Mouse (Mus musculus) forebrain, embryonic 15.5 days (tissue): ENCODE measurements at regions not wholly inside any gene's neighbourhood (a gene's known extent, or its start where the extent isn't known, plus 50 kb on each side); places are given as distances from the start of the nearest gene placed in this dataset.

Experiments used
- ATAC-seq: fragments of 200-750 bp; cut with Nextera tagmentation; replicated peaks from 2 replicates; pipeline ENCODE4 v1.8.0; 2017; ENCODE audit warnings: mild to moderate bottlenecking, moderate TSS enrichment, moderate library complexity
- H3K27ac ChIP-seq: fragments of 300-500 bp; sonication (generic); replicated peaks from 2 replicates; pipeline ENCODE4 v1.5.1; 2015; ENCODE audit warnings: mild to moderate bottlenecking, inconsistent platforms
- H3K27me3 ChIP-seq: fragments of 300-500 bp; sonication (generic); 2 replicates; pipeline ENCODE4 v1.6.1; 2015; ENCODE audit warnings: inconsistent platforms
- H3K36me3 ChIP-seq: fragments of 300-500 bp; sonication (generic); 2 replicates; pipeline ENCODE4 v1.6.1; 2015; ENCODE audit warnings: mild to moderate bottlenecking, inconsistent platforms
- H3K4me1 ChIP-seq: fragments of 300-500 bp; sonication (generic); 2 replicates; pipeline ENCODE4 v1.6.1; 2015; ENCODE audit warnings: inconsistent platforms
- H3K4me2 ChIP-seq: fragments of 300-500 bp; sonication (generic); replicated peaks from 2 replicates; pipeline ENCODE4 v1.6.1; 2015; ENCODE audit warnings: mild to moderate bottlenecking, inconsistent platforms
- H3K4me3 ChIP-seq: fragments of 300-500 bp; sonication (generic); 2 replicates; pipeline ENCODE4 v1.5.1; 2015; ENCODE audit warnings: mild to moderate bottlenecking, inconsistent platforms
- H3K9ac ChIP-seq: fragments of 300-500 bp; sonication (generic); replicated peaks from 2 replicates; pipeline ENCODE4 v1.6.1; 2015; ENCODE audit warnings: mild to moderate bottlenecking, inconsistent platforms
- H3K9me3 ChIP-seq: fragments of 300-500 bp; sonication (generic); 2 replicates; pipeline ENCODE4 v1.6.1; 2016; ENCODE audit warnings: inconsistent platforms
- WGBS: fragments of 180-500 bp; shearing (Covaris S2); methylation state at CpG from one replicate; pipeline ENCODE4 v1.1.7; 2015; ENCODE audit warnings: mixed read lengths; 5-methylcytosine and 5-hydroxymethylcytosine counted together

GRCm38 (mm10) chr4:34475792-34476448 is 74.8 kb upstream of the Akirin2 start:
- Histone ChIP-seq H3K36me3 (no peaks in the 10 kb centered on the region), H3K4me2 (no peak overlapping the region), H3K27me3 (no peaks in the 10 kb centered on the region), H3K4me1 (no peaks in the 10 kb centered on the region), H3K4me3 (no peak overlapping the region), H3K27ac (no peak overlapping the region), H3K9ac (no peak overlapping the region), H3K9me3 (no peaks in the 10 kb centered on the region)
- WGBS, result 94% methylated on average over 5 of the region's 5 CpGs
- ATAC-seq, result no peak

DNA sequence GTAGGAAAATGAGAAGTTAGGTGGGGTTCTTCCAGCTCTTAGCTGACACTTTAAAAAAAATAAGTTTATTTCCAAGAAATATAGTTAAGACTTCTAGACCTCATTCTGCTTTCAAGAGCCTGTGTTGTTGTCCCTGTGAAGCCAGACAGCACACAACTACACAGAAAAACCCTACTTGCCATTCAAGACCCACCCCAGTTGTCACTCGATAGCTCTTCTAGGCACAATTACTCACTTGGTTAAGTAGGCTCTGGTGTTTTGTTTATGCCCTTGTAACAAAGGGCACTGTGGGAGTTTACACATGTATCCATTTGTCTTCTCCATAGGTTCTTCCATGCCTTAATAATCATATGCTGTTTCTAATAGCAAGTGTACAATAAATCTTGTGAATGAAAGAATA is 66.5 kb upstream of the Akirin2 start:
- H3K27me3 ChIP-seq, result no peaks in the 10 kb centered on the region
- no peak overlapping the region for H3K27ac ChIP-seq
- H3K4me3 ChIP-seq, result no peak overlapping the region
- H3K4me2 ChIP-seq, result no peak overlapping the region
- H3K4me1 ChIP-seq, result no peaks in the 10 kb centered on the region
- ATAC-seq, result no peak
- no peaks in the 10 kb centered on the region for H3K36me3 ChIP-seq
- H3K9ac ChIP-seq, result no peak overlapping the region
- H3K9me3 ChIP-seq, result no peaks in the 10 kb centered on the region
- WGBS, result 56% methylated on average over 1 of the region's 1 CpGs

DNA sequence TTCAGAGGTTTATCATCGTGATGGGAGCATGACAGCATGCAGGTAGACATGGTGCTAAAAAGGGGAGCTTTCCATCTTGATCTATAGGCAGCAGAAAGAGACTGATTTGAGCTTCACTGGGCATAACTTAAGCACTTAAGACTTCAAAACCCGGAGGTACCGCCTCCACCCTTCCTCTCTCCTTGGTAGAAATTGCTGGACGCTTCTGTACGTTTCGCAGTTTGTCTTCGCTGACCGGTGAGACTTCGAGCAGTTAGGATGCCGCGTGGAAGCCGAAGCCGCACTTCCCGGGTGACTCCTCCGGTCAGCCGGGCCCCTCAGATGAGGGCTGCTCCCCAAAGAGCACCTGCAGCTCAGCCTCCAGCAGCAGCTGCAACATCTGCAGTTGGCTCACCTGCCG is 65.2 kb upstream of the Akirin2 start:
- ATAC-seq, result no peak
- Histone ChIP-seq H3K4me1 (no peaks in the 10 kb centered on the region), H3K4me2 (no peak overlapping the region), H3K27me3 (no peaks in the 10 kb centered on the region), H3K36me3 (no peaks in the 10 kb centered on the region), H3K9ac (no peak overlapping the region), H3K27ac (no peak overlapping the region), H3K9me3 (no peaks in the 10 kb centered on the region), H3K4me3 (no peak overlapping the region)
- WGBS, result 78% methylated on average over 17 of the region's 17 CpGs

- Histone ChIP-seq H3K27me3 (no peaks in the 10 kb centered on the region), H3K27ac (no peak overlapping the region), H3K9me3 (no peaks in the 10 kb centered on the region), H3K4me3 (no peak overlapping the region), H3K36me3 (no peaks in the 10 kb centered on the region), H3K9ac (no peak overlapping the region), H3K4me1 (no peaks in the 10 kb centered on the region), H3K4me2 (no peak overlapping the region)
- 86% methylated on average over 10 of the region's 10 CpGs for WGBS
- no peak for ATAC-seq
These were observed 55.6 kb upstream of the Akirin2 start for GRCm38 (mm10) chr4:34494961-34495723.

DNA sequence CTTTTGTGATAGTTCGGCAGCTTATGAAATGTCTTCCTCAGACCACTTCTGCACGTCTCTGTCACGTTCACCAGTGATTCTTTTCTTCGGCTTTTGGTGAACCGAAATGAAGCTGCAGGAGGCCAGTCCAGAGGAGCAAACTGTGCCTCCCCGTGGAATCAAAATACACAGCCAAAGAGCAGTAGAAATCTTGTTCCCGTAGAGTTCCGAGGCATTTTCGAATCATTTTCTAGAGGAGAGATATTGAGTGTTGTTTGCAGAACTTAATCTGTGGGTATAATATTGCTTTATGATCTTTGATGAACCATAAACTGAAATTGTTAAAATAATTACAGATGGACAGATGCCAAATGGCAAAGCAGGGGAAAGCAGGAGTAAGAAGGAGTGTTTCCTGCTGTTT is 52.4 kb upstream of the Akirin2 start:
- Histone ChIP-seq H3K36me3 (no peaks in the 10 kb centered on the region), H3K27ac (no peak overlapping the region), H3K27me3 (no peaks in the 10 kb centered on the region), H3K9ac (no peak overlapping the region), H3K9me3 (no peaks in the 10 kb centered on the region), H3K4me1 (no peaks in the 10 kb centered on the region), H3K4me2 (no peak overlapping the region), H3K4me3 (no peak overlapping the region)
- 93% methylated on average over 9 of the region's 9 CpGs for whole genome bisulfite sequencing
- ATAC-seq, result no peak

DNA sequence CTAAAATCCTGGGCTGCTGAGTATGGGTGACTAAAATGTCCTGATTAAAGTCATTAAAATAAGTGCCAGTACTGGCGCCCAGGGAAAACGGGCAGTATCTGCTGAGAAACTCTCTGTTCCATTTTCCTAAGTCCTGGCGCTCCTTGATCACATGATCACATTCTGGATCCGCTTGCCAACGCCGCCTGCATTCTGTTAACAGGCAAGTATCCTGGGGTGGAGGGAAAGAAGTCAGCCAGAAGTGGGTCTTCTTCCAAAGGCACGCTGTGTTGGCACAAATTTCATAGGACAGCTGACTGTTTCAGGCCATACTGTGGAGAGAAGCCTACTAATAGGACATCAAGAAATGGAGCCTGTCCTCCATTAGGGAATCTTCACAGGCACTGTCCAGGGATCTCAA is 52.0 kb upstream of the Akirin2 start:
- Histone ChIP-seq H3K36me3 (no peaks in the 10 kb centered on the region), H3K9ac (no peak overlapping the region), H3K4me3 (no peak overlapping the region), H3K27me3 (no peaks in the 10 kb centered on the region), H3K4me2 (no peak overlapping the region), H3K4me1 (no peaks in the 10 kb centered on the region), H3K27ac (no peak overlapping the region), H3K9me3 (no peaks in the 10 kb centered on the region)
- WGBS, result 87% methylated on average over 7 of the region's 7 CpGs
- ATAC-seq, result no peak

DNA sequence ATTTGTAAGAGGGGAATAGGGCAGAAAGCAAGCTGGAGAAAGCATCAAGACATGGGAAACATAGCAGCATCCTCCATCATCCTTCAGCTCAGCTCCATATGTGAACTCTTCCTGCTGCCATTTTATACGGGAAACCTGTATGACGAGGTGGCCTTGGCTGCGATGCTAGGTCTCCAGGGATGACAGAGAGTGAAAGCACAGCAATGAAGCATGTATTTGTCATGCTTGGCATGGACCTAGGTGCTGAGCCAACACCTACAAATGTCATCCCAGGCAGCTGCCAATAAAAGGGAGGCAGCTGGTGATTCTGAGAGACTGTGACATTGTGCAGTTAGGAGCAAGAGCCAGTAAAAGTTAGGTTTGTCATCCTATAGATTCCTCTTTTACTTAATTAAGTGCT is 51.0 kb upstream of the Akirin2 start:
- H3K4me1 ChIP-seq, result no peaks in the 10 kb centered on the region
- ATAC-seq, result no peak
- 85% methylated on average over 3 of the region's 3 CpGs for WGBS
- no peaks in the 10 kb centered on the region for H3K27me3 ChIP-seq
- no peaks in the 10 kb centered on the region for H3K36me3 ChIP-seq
- H3K27ac ChIP-seq, result no peak overlapping the region
- no peaks in the 10 kb centered on the region for H3K9me3 ChIP-seq
- no peak overlapping the region for H3K4me3 ChIP-seq
- no peak overlapping the region for H3K9ac ChIP-seq
- H3K4me2 ChIP-seq, result no peak overlapping the region
